Mouse (Mus musculus) testis, postnatal 14 days (tissue): ENCODE measurements around the gene Asic1.

Experiments
- DNase-seq: peaks from one replicate; pipeline ENCODE4 v3.0.0; 2021; ENCODE audit warnings: low spot score

Gene Asic1

DNA sequence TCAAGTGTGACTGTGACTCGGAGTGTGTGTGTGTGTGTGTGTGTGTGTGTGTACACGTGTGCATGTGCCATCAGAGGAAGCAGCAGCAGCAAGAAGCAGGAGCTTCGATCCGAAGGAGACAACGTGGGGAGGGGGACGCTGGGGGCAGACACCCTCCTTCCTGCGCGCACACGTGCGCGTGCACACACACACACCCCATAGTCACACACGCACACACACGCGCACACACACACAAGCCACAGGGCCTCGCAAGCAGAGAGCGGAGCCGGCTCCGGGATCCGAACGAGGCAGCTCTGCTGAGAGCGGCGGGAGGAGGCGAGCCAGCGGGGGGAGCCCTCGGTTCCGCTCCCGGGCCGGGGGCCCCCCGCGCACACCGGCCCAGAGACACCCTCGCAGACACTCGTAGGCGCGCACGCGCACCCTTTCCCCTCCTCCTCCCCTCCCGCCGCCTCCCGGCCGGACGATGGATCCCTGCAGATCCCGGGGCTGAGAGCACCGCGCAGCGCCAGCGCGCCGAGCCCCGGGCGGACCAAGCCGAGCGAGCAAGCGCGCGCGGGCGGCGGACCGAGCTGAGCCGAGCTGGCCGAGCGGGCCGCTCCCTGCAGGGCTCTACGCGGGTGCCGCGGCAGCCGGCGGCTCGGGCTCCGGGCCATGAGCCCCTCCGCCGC, at the start of gene Asic1:
TSS of gene Asic1 (plus strand) at position 215 of the 668 bp plus-strand sequence.
- DNase-seq = no peak

- no peak for DNase-seq
Observed at GRCm38 (mm10) chr15:99622063-99622462, 48.1 kb upstream of the Asic1 start.

GRCm38 (mm10) chr15:99631618-99632017, 38.5 kb upstream of the Asic1 start:
- no peak for DNase-seq

- DNase-seq = no peak
Observed at GRCm38 (mm10) chr15:99634702-99635101, 35.5 kb upstream of the Asic1 start.

- no peak for DNase-seq
Observed at GRCm38 (mm10) chr15:99637405-99638123, 32.6 kb upstream of the Asic1 start.

DNA sequence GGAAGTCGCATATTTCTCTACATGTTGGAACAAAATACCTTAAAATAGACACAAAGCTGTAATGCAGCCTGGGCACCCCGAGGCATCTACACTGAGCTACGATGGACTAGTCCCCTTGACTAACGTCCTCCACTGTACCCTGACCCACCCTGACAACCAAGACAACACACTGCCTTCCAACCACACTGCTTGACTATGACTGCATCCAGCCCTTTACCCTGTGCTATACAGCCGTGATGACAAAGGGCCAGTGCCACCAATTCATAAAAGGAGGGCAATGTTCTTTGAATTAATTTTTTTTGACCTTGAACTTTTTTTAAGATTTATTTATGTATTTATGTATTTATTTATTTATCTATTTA, 32.1 kb upstream of the Asic1 start:
- no peak for DNase-seq

DNA sequence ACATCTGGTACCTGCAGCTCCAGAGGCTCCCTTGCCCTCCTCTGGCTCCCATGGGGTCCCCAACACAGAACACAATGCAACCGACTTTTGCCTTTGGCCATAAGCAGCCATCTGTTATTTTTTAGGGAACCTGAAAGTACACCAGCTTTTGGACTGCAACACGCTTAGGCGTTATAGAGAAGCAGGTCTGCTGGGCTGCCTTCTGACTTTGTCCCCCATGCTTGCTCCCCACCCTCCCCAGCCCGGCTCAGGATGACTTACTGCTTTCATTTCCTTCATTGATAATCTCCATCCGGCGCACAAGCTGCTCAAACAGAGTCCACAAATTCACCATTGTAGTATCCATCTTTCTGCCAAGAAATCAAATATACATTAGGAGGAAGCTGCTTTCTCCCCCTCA, 27.5 kb upstream of the Asic1 start:
- no peak for DNase-seq

DNA sequence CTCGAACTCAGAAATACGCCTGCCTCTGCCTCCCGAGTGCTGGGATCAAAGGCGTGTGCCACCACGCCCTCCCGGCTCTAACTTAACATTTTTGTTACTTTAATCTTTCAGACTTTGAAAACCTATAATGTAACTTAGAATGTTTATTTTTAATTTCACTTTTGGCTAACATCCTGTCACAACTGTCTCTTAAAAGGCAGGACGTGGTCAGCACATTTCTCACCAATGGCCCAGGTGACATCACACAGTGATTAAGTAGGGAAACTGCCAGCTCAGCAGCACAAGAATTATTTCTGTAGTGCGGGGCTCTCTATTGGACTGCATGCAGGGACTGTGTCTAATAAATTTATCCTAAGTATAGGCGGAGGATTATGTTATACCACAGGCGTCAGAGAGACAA, 26.3 kb upstream of the Asic1 start:
- no peak for DNase-seq

- DNase-seq = no peak
Observed at GRCm38 (mm10) chr15:99644776-99645175, 25.4 kb upstream of the Asic1 start.

GRCm38 (mm10) chr15:99648326-99648725, 21.8 kb upstream of the Asic1 start:
- no peak for DNase-seq

GRCm38 (mm10) chr15:99649067-99649761, 21.0 kb upstream of the Asic1 start:
- no peak for DNase-seq

DNA sequence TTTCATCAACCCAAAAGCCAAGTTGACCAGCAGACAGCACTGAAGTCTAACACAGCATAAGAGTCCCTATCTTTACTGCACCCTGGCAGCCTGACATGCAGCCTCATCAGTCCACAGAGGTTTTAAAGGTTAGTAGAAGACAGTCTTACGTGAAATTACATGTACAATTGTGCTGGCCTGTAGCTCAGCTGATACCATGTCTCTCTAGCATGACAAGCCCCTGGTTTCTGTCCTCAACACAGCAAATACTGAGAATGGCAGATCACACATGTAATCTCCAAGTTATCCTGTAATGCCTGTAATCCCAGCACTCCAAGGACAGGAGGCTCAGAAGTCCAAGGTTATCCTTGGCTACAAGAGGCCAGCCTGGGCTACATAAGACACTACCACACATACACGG, 19.9 kb upstream of the Asic1 start:
- DNase-seq = no peak

- DNase-seq = peak; percentile 97
Observed at GRCm38 (mm10) chr15:99651163-99651872, 18.9 kb upstream of the Asic1 start, which contains the start of gene Racgap1. Gene Racgap1, minus strand, starts transcription at chr15:99651656.

GRCm38 (mm10) chr15:99651984-99652872, 17.9 kb upstream of the Asic1 start:
- no peak for DNase-seq

DNA sequence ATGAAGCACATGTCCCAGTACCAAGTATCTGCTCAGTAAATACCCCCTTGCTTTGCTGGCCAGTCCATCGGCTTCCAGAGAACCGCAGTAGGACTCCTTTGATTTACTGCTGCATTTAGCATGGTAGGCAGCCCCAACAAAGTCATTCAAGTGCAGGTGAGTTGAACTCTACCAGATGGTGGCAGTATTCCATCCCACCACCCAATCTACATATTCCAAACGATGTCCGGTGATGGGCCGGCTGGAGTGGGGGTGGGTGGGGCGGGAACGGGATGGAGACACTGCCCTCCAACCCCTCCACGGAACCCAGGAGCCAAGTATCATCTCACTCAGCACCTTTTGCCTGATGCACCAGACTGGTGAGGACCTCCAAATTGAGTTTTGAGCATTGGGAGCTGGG, 16.9 kb upstream of the Asic1 start:
- no peak for DNase-seq

- DNase-seq = no peak
Observed at GRCm38 (mm10) chr15:99653876-99654275, 16.3 kb upstream of the Asic1 start.

GRCm38 (mm10) chr15:99655956-99656355, 14.2 kb upstream of the Asic1 start:
- DNase-seq = no peak

DNA sequence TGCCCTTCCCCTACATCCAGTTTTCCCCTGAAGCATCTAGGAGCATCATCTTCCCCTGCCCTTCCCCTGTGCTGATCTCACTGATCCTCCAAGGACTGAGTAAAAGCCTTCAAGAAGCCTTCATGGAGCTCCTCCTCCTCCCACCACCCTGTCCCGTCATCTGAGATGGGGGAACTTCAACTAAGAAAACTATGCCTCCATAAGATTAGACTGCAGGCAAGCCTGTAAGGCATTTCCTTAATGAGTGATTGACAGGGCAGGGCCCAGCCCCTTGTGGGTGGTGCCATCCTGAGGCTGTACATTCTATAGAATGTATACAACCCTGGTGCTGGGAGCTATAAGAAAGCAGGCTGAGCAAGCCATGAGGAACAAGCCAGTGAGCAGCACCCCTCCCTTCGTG, 11.7 kb upstream of the Asic1 start:
- no peak for DNase-seq

DNA sequence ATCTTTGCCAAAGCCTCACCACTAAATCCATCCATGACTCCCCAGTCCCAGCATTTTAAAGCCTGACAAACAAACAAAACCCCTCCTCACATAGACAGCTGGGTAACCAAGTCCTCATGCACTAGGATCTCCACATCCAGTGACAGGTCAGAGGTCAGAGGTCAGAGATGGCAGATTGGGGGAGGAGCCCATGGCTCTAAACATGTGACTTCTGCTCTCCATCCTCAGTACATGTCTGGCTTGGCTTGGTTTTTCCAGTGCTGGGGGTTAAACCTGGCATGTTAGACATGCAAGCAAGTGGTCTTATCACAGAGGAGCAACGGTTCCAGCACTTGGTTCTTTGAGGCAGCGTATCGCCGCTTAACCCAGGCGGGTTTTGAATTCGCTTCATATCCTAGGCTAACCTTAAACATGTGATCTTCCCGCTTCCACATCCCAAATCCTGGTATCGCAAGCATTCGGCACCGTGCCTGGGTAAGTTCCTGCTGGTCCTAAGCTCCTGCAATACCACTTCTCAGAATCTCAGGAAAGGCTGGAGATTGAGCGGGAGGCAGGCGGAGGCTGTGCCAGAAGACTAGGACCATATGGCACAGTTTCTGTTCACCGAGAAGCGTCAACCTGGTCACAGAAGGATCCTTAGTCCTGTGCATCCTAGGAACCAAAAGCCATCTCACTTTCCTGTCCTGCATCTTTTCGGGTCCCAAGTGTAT, 8.9 kb upstream of the Asic1 start:
- DNase-seq = no peak

- no peak for DNase-seq
Observed at GRCm38 (mm10) chr15:99662371-99662770, 7.8 kb upstream of the Asic1 start.
